Mouse (Mus musculus) bone marrow macrophage, adult 2 months (primary cell): ENCODE results near the gene Nphp1.

Source experiments
- CTCF ChIP-seq: IDR thresholded peaks from 2 replicates; pipeline ENCODE4 v1.5.1; 2012; ENCODE audit warnings: low read depth, mild to moderate bottlenecking, low read length, moderate library complexity
- POLR2A ChIP-seq: IDR thresholded peaks from 2 replicates; pipeline ENCODE4 v1.6.1; 2012; ENCODE audit warnings: mild to moderate bottlenecking, low read depth, low read length, borderline replicate concordance

DNA sequence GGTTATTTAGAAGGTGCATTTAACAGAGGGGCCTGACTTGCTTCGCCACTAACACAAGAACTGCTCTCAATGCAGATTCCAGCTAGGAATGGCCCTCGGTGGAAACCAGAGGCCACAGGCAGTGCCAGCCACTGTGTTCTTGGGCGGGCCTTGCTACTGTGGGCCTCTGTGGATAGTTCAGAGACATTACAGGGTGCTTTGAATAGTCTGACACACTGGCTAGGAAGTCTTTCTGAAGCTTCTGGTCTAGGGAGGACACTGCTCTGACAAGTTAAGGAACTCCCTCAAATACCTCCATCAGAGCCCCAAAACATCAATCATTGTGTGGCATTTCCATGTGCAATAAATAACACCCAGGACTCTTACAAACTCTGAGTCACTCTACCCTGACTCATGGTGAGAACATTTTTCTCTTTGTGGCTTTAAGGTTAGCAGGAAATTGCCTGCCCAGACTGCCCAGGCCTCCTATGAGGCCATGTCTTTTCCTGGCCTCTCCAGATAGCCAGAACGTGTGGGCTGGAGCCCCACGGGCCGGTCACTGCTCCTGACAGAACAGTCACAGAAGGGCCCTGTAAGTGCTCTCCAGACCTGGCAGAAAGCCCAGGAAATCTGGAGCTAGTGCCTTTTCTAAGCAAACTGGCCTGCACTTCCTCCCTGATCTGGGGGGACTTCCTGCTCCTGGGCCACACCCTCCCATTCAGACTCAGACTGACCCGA is 66.4 kb downstream of the Nphp1 start:
- TF ChIP-seq CTCF (no peak), POLR2A (no peak)
